Mouse (Mus musculus) bone marrow macrophage, adult 2 months (primary cell): Measurements from ENCODE around the gene Clps.

Experiments
- CTCF ChIP-seq: IDR thresholded peaks from 2 replicates; pipeline ENCODE4 v1.5.1; 2012; ENCODE audit warnings: low read depth, mild to moderate bottlenecking, low read length, moderate library complexity
- POLR2A ChIP-seq: IDR thresholded peaks from 2 replicates; pipeline ENCODE4 v1.6.1; 2012; ENCODE audit warnings: mild to moderate bottlenecking, low read depth, low read length, borderline replicate concordance

DNA sequence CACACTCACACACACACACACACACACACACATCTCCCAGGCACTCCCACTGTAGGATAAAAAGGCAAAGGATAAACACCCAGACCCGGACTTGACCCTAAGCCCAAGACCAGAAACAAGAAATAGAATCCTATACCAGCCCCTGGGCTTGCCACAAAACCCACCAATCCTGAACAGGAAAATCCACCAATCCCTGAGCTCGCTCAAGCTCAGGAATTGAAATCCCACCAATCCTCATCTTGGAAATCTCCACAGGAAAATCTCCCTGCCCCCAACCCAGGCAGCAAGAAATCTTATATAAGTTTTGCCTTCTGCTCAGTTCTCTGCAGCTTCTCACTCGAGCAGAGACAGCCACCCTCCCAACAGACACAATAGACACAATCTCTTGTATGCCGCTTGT, 31.4 kb downstream of the Clps start:
- TF ChIP-seq POLR2A (no peak), CTCF (no peak)
